Mouse (Mus musculus) WW6 (cell line): ENCODE results near the gene 2810408A11Rik.
A peak's percentile ranks its signal among the peaks of the same experiment; 100 is the strongest.

Experiments used
- DNase-seq: peaks from one replicate; pipeline ENCODE4 v3.0.0-alpha.2; 2013; ENCODE audit warnings: low read depth, low spot score

The 2810408A11Rik gene

GRCm38 (mm10) chr11:69912716-69913530 is 12.1 kb upstream of the 2810408A11Rik start:
- no peak for DNase-seq

- no peak for DNase-seq
Measured at GRCm38 (mm10) chr11:69911701-69912100, 10.9 kb upstream of the 2810408A11Rik start.

GRCm38 (mm10) chr11:69910781-69911560 is 10.2 kb upstream of the 2810408A11Rik start:
- no peak for DNase-seq

GRCm38 (mm10) chr11:69910177-69910576 is 9.4 kb upstream of the 2810408A11Rik start:
- no peak for DNase-seq

- DNase-seq = no peak
Measured at GRCm38 (mm10) chr11:69909174-69909573, 8.4 kb upstream of the 2810408A11Rik start.

- DNase-seq = no peak
Measured at GRCm38 (mm10) chr11:69908645-69909044, 7.9 kb upstream of the 2810408A11Rik start.

GRCm38 (mm10) chr11:69904311-69904710 is 3.5 kb upstream of the 2810408A11Rik start:
- DNase-seq = no peak

- no peak for DNase-seq
Measured at GRCm38 (mm10) chr11:69902972-69903371, 2.2 kb upstream of the 2810408A11Rik start.

- no peak for DNase-seq
Measured at GRCm38 (mm10) chr11:69901993-69902392, 1.2 kb upstream of the 2810408A11Rik start.

- DNase-seq = peak; percentile 100
Measured at GRCm38 (mm10) chr11:69901406-69901846, 639 bp upstream of the 2810408A11Rik start.

- no peak for DNase-seq
Measured at GRCm38 (mm10) chr11:69899870-69900269, 917 bp downstream of the 2810408A11Rik start.

- no peak for DNase-seq
Measured at GRCm38 (mm10) chr11:69895291-69895690, 5.5 kb downstream of the 2810408A11Rik start, which contains the start of gene Acap1. TSS of gene Acap1 (minus strand) at chr11:69895539.

GRCm38 (mm10) chr11:69894671-69895070 is 6.1 kb downstream of the 2810408A11Rik start:
- DNase-seq = no peak

- DNase-seq = no peak
Measured at GRCm38 (mm10) chr11:69891482-69891881, 9.3 kb downstream of the 2810408A11Rik start.

GRCm38 (mm10) chr11:69886907-69887635 is 13.7 kb downstream of the 2810408A11Rik start:
- DNase-seq = no peak

- DNase-seq = no peak
Measured at GRCm38 (mm10) chr11:69884663-69885062, 16.1 kb downstream of the 2810408A11Rik start.

GRCm38 (mm10) chr11:69884240-69884639 is 16.5 kb downstream of the 2810408A11Rik start:
- no peak for DNase-seq

- no peak for DNase-seq
Measured at GRCm38 (mm10) chr11:69883527-69884151, 17.1 kb downstream of the 2810408A11Rik start.

GRCm38 (mm10) chr11:69883066-69883465 is 17.7 kb downstream of the 2810408A11Rik start:
- DNase-seq = no peak

- DNase-seq = no peak
Measured at GRCm38 (mm10) chr11:69881787-69882670, 18.8 kb downstream of the 2810408A11Rik start.
